Mouse (Mus musculus) thymus, adult 2 months (tissue): Measurements from ENCODE around the gene Dhrs7b. TPM values are rescaled to one million over a fixed set of nuclear protein-coding genes. Genes with fewer than 3 reads are reported as not detected.
"Not testable (repeated sequence)": the region's sequence is repeated elsewhere in the genome, so short reads cannot be mapped to it uniquely, and the experiment has no call there.

Experiments
- DNase-seq: peaks from one replicate; pipeline ENCODE4 v3.0.0; 2021
- H3K27ac ChIP-seq: fragments of 200-500 bp; 2 replicates; pipeline ENCODE4 v1.5.1; 2012; ENCODE audit warnings: low read length, control low read depth; ENCODE audit not compliant: control insufficient read depth, insufficient read depth
- H3K27me3 ChIP-seq: fragments of 200-500 bp; 2 replicates; pipeline ENCODE4 v1.6.1; 2012; ENCODE audit warnings: mild to moderate bottlenecking, low read length, moderate library complexity, mixed read lengths; ENCODE audit not compliant: control insufficient read depth, insufficient read depth
- H3K36me3 ChIP-seq: fragments of 200-500 bp; 2 replicates; pipeline ENCODE4 v1.6.1; 2012; ENCODE audit warnings: mild to moderate bottlenecking, low read length, moderate library complexity; ENCODE audit not compliant: control insufficient read depth, insufficient read depth
- H3K4me1 ChIP-seq: fragments of 200-500 bp; replicated peaks from 2 replicates; pipeline ENCODE4 v1.6.1; 2012; ENCODE audit warnings: low read length; ENCODE audit not compliant: control insufficient read depth, insufficient read depth
- H3K4me3 ChIP-seq: fragments of 200-500 bp; 2 replicates; pipeline ENCODE4 v1.5.1; 2012; ENCODE audit warnings: mild to moderate bottlenecking, low read length, control low read depth, moderate library complexity; ENCODE audit not compliant: control insufficient read depth, insufficient read depth
- CTCF ChIP-seq: fragments of 200-500 bp; IDR thresholded peaks from 2 replicates; pipeline ENCODE4 v1.5.1; 2012; ENCODE audit warnings: mild to moderate bottlenecking, control low read depth, low read length, moderate library complexity, borderline replicate concordance; ENCODE audit not compliant: control insufficient read depth, poor library complexity, insufficient read depth; ENCODE audit errors: extremely low read depth
- POLR2A ChIP-seq: fragments of 200-500 bp; IDR thresholded peaks from 2 replicates; pipeline ENCODE4 v1.6.1; 2012; ENCODE audit warnings: mild to moderate bottlenecking, low read length, control low read depth, moderate library complexity; ENCODE audit not compliant: control insufficient read depth, poor library complexity, insufficient read depth; ENCODE audit errors: extremely low read depth
- WGBS: fragments of 180-500 bp; shearing (Covaris S2); methylation state at CpG from one replicate; pipeline ENCODE4 v1.1.7; 2018; 5-methylcytosine and 5-hydroxymethylcytosine counted together
- polyA plus RNA-seq: library from polyadenylated mRNA; depleted of rRNA; stranded (reverse); fragments of >200 nt; gene quantifications from 2 replicates; pipeline ENCODE4 v1.2.3, GENCODE M21; 2012

Dhrs7b gene
- polyA plus RNA-seq, 1 experiment: 17.3 TPM

DNA sequence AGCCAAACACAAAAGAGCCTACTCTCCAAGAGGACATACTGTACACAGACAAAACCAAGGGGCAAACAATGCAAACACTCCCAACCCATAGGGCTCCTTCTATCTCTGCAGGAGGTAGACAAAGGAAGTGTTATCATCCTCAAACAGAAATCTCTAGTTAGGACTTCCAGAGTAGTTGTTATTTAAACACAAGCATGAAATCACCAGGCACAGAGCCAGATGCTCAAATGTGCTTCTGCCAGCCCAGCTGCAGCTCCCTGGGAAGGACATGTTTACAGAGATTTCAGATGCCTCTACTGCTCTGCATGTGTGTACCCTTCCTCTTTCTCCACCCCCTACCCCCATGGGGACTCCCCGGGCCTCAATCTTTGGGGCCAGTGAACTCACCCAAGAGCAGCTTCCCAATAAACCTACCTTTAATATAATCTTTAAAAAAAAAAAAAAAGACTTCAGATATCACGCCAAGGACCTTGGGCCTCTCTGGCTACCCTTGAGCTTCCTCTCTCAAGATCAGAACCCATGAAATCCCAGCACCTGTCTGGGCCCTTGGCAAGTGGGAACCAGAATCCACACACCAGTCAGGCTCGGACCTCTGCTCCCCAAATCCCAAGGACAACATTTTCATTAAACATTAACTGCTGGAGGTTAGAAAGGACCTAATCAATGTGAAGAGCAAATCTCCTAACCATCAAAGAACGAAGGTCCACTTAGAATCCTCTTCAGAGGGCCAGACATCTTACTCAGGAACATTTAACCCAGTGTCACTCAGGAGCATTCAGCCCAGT lies 22.0 kb upstream of the Dhrs7b start:
- 83% methylated on average over 4 of the region's 4 CpGs for WGBS
- peaks cover 5% of the 10 kb centered on the region for H3K4me1 ChIP-seq
- TF ChIP-seq CTCF (no peak), POLR2A (no peak)
- H3K36me3 ChIP-seq: no peaks in the 10 kb centered on the region
- DNase-seq: no peak
- no peaks in the 10 kb centered on the region for H3K27me3 ChIP-seq
- H3K27ac ChIP-seq: no peak overlapping the region
- no peak overlapping the region for H3K4me3 ChIP-seq

DNA sequence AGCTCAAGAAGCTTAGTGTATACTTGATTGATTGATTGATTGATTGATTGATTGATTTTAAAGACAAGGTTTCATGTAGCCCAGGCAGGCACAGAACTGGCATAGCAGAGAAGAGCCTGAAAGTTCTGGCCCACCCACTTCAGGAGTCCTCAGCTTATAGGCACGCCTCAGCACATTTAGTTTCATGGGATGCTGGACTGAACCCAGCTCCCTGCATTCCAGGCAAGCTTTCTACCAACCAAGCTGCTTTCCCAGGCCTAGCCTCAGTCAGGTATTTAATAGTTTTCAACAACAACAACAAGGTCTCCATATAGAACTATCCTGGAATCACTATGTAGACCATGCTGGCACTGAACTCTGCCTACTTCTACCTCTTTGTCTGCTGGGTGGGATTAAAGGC lies 20.9 kb upstream of the Dhrs7b start:
- peaks cover 5% of the 10 kb centered on the region for H3K4me1 ChIP-seq
- no peaks in the 10 kb centered on the region for H3K27me3 ChIP-seq
- H3K36me3 ChIP-seq: no peaks in the 10 kb centered on the region
- TF ChIP-seq CTCF: no peak
- TF ChIP-seq POLR2A: no peak
- H3K4me3 ChIP-seq: no peak overlapping the region
- 70% methylated on average over 1 of the region's 1 CpGs for WGBS
- no peak for DNase-seq
- H3K27ac ChIP-seq: no peak overlapping the region

GRCm38 (mm10) chr11:60810046-60810965 lies 20.1 kb upstream of the Dhrs7b start:
- WGBS: 9% methylated on average over 14 of the region's 14 CpGs
- Histone ChIP-seq H3K27me3 (no peaks in the 10 kb centered on the region), H3K27ac (no peak overlapping the region), H3K4me1 (peaks cover 5% of the 10 kb centered on the region), H3K4me3 (peak overlapping the region; percentile 49), H3K36me3 (no peaks in the 10 kb centered on the region)
- TF ChIP-seq CTCF (no peak), POLR2A (no peak)
- no peak for DNase-seq

DNA sequence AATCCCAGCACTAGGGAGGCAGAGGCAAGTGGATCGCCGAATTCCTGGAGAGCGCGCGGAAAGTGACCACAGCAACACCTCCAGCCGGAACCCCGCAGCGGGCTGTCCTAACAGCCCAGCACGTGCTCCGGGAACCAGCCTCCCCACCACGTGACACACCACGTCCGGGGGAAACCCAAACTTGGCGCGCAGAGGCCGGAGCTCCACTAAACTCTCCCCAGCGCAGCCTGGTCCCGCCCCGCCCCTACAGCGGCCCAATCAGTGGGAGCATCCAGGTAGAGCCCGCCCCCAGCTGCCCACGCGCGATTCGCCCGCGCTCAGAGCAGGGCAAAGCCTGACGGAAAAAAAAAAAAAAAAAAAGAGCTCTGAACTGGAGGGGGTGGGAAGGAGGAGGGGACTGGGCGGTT lies 19.4 kb upstream of the Dhrs7b start:
- Histone ChIP-seq H3K4me1 (peaks cover 5% of the 10 kb centered on the region), H3K4me3 (peak overlapping the region; percentile 49), H3K36me3 (no peaks in the 10 kb centered on the region), H3K27ac (no peak overlapping the region), H3K27me3 (no peaks in the 10 kb centered on the region)
- TF ChIP-seq CTCF: 0 out of 2 replicates have a peak, but pooled peaks have one; percentile 14
- TF ChIP-seq POLR2A: no peak
- peak; percentile 97 for DNase-seq
- WGBS: under 1% methylated on average over 29 of the region's 29 CpGs

DNA sequence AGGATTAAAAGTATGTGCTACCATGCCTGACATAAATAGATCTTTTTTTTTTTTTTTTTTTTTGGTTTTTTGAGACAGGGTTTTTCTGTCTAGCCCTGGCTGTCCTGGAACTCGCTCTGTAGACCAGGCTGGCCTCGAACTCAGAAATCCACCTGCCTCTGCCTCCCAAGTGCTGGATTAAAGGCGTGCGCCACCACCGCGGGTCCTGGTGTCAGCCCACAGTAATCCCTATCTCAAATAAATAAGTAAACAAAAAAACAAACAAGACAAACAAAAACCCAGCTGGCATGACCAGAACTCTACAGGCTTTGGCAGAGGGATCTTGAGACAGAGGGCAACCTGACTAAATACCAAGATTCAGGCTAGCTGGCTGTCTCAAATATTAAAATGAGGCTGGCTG lies 18.8 kb upstream of the Dhrs7b start, which contains the start of gene Shmt1:
Gene Shmt1, minus strand, starts transcription at position 101 of the 400 bp plus-strand sequence.
- H3K36me3 ChIP-seq, DNase-seq, H3K27me3 ChIP-seq, H3K27ac ChIP-seq, H3K4me1 ChIP-seq: not testable (repeated sequence)
- whole genome bisulfite sequencing: 37% methylated on average over 6 of the region's 6 CpGs
- H3K4me3 ChIP-seq: peak within 1 kb of the TSS; percentile 49

- TF ChIP-seq POLR2A: no peak
- no peak for TF ChIP-seq CTCF
- 76% methylated on average over 5 of the region's 5 CpGs for WGBS
- DNase-seq: no peak
Observed at GRCm38 (mm10) chr11:60816398-60816797, 14.0 kb upstream of the Dhrs7b start.

More at GRCm38 (mm10) chr11:60816398-60816797, 14.0 kb upstream of the Dhrs7b start:
- Histone ChIP-seq H3K27ac (no peak overlapping the region), H3K27me3 (no peaks in the 10 kb centered on the region), H3K36me3 (no peaks in the 10 kb centered on the region), H3K4me1 (no peaks in the 10 kb centered on the region), H3K4me3 (no peak overlapping the region)
